In genomic region chr4:150786651-150787050, GRCm38 (mm10) we compare ENCODE assay signal across 15 mouse cellular contexts.
DNase-seq lines count a peak whose midpoint lies in the region; ATAC-seq lines count a peak whose summit lies in the region.
"Had no signal": no experiment of that assay in that cellular context is flagged by ENCODE, and none has a peak within 500 bp of the region (broad histone marks: within the 10 kb centered on the region; RNA-seq: fewer than 3 reads in every experiment).

No protein-coding gene starts in this region.

- 0 out of 2 replicates have a peak overlapping the region, but pooled peaks have one; percentile 30 for H3K27ac ChIP-seq in forebrain, embryonic 10.5 days
- no peak overlapping the region for H3K27ac ChIP-seq in forebrain, embryonic 15.5 days (replicated peaks)
- H3K27ac ChIP-seq in lung, embryonic 16.5 days (ENCODE audit: low read length) = peak overlapping the region; percentile 27; the same call in 1 of the 2 replicates
- H3K27ac ChIP-seq in limb, embryonic 11.5 days (replicated peaks; ENCODE audit: low read depth, low read length) = no peak overlapping the region
- H3K27ac ChIP-seq: embryonic facial prominence, embryonic 13.5 days; forebrain, embryonic 12.5 days; neural tube, embryonic 15.5 days had no signal

- H3K4me2 ChIP-seq in forebrain, embryonic 15.5 days (replicated peaks) = no peak overlapping the region
- no peak overlapping the region for H3K4me2 ChIP-seq in lung, embryonic 16.5 days (ENCODE audit: low read depth, low read length)
- H3K4me2 ChIP-seq in limb, embryonic 11.5 days (ENCODE audit: low read depth, severe bottlenecking) = no peak overlapping the region
- H3K4me2 ChIP-seq: embryonic facial prominence, embryonic 13.5 days; forebrain, embryonic 12.5 days; neural tube, embryonic 15.5 days had no signal

- no peak overlapping the region for H3K4me3 ChIP-seq in forebrain, embryonic 10.5 days
- no peak overlapping the region for H3K4me3 ChIP-seq in forebrain, embryonic 15.5 days
- H3K4me3 ChIP-seq in lung, embryonic 16.5 days (ENCODE audit: low read length) = no peak overlapping the region
- H3K4me3 ChIP-seq in limb, embryonic 11.5 days (ENCODE audit: low read depth, low read length) = no peak overlapping the region
- H3K4me3 ChIP-seq: embryonic facial prominence, embryonic 13.5 days; forebrain, embryonic 12.5 days; neural tube, embryonic 15.5 days had no signal

- no peak for DNase-seq in forebrain, embryonic 10.5 days (ENCODE audit: extremely low spot score, low spot score)
- no peak for DNase-seq in lung, adult 18-20 months
- no peak for DNase-seq in limb, embryonic 11.5 days (ENCODE audit: low spot score)
- no peak for DNase-seq in heart, postnatal 36 days
- no peak for DNase-seq in layer of hippocampus, adult 9-10 months (ENCODE audit: low spot score)
- DNase-seq: cerebellum, adult 9-10 months; kidney, postnatal 36 days; right cerebral cortex, adult 18-20 months; thymus, adult 18-20 months had no signal

- no peaks in the 10 kb centered on the region for H3K36me3 ChIP-seq in forebrain, embryonic 10.5 days (replicated peaks)
- no peaks in the 10 kb centered on the region for H3K36me3 ChIP-seq in forebrain, embryonic 15.5 days
- no peaks in the 10 kb centered on the region for H3K36me3 ChIP-seq in lung, embryonic 16.5 days (ENCODE audit: control insufficient read depth, insufficient read depth, low read length)
- no peaks in the 10 kb centered on the region for H3K36me3 ChIP-seq in limb, embryonic 11.5 days (ENCODE audit: control insufficient read depth, insufficient read depth, low read length)
- H3K36me3 ChIP-seq: embryonic facial prominence, embryonic 13.5 days; forebrain, embryonic 12.5 days; neural tube, embryonic 15.5 days had no signal

- WGBS in forebrain, embryonic 10.5 days = 82% methylated on average over 3 of the region's 3 CpGs
- WGBS in forebrain, embryonic 15.5 days = 73% methylated on average over 3 of the region's 3 CpGs
- 79% methylated on average over 3 of the region's 3 CpGs for WGBS in lung, embryonic 16.5 days
- WGBS in limb, embryonic 11.5 days = 65% methylated on average over 3 of the region's 3 CpGs

- H3K9ac ChIP-seq in forebrain, embryonic 15.5 days (replicated peaks) = no peak overlapping the region
- H3K9ac ChIP-seq in lung, embryonic 16.5 days (ENCODE audit: low read length) = no peak overlapping the region
- H3K9ac ChIP-seq in limb, embryonic 11.5 days (ENCODE audit: low read length) = no peak overlapping the region
- H3K9ac ChIP-seq: embryonic facial prominence, embryonic 13.5 days; forebrain, embryonic 12.5 days; neural tube, embryonic 15.5 days had no signal

- H3K9me3 ChIP-seq in forebrain, embryonic 10.5 days = no peaks in the 10 kb centered on the region
- no peaks in the 10 kb centered on the region for H3K9me3 ChIP-seq in forebrain, embryonic 15.5 days
- H3K9me3 ChIP-seq in lung, embryonic 16.5 days (ENCODE audit: control insufficient read depth, low read length) = no peaks in the 10 kb centered on the region
- H3K9me3 ChIP-seq in limb, embryonic 11.5 days (ENCODE audit: control insufficient read depth, low read length) = no peaks in the 10 kb centered on the region
- H3K9me3 ChIP-seq: embryonic facial prominence, embryonic 13.5 days; forebrain, embryonic 12.5 days; neural tube, embryonic 15.5 days had no signal

- H3K27me3 ChIP-seq in forebrain, embryonic 10.5 days (ENCODE audit: poor library complexity, severe bottlenecking) = no peaks in the 10 kb centered on the region
- no peaks in the 10 kb centered on the region for H3K27me3 ChIP-seq in forebrain, embryonic 15.5 days
- no peaks in the 10 kb centered on the region for H3K27me3 ChIP-seq in lung, embryonic 16.5 days (ENCODE audit: control insufficient read depth, insufficient read depth, low read depth, low read length)
- H3K27me3 ChIP-seq in limb, embryonic 11.5 days (ENCODE audit: control insufficient read depth, insufficient read depth, low read length) = no peaks in the 10 kb centered on the region
- H3K27me3 ChIP-seq: embryonic facial prominence, embryonic 13.5 days; forebrain, embryonic 12.5 days; neural tube, embryonic 15.5 days had no signal

- intact Hi-C loops in heart, postnatal 36 days (cut with DNase I) = no loop called here

- peaks cover 20% of the 10 kb centered on the region for H3K4me1 ChIP-seq in forebrain, embryonic 10.5 days
- no peaks in the 10 kb centered on the region for H3K4me1 ChIP-seq in forebrain, embryonic 15.5 days
- H3K4me1 ChIP-seq in lung, embryonic 16.5 days (replicated peaks; ENCODE audit: control insufficient read depth, insufficient read depth, low read length) = peaks cover 24% of the 10 kb centered on the region
- peaks cover 6% of the 10 kb centered on the region for H3K4me1 ChIP-seq in limb, embryonic 11.5 days (ENCODE audit: control insufficient read depth, insufficient read depth, low read length)
- H3K4me1 ChIP-seq: forebrain, embryonic 12.5 days had no signal

- no peak for ATAC-seq in forebrain, embryonic 15.5 days (replicated peaks)
- no peak for ATAC-seq in lung, embryonic 16.5 days (ENCODE audit: low read depth)
- ATAC-seq in limb, embryonic 11.5 days (ENCODE audit: insufficient number of reproducible peaks, low FRiP score, low TSS enrichment, low read depth) = 0 out of 2 replicates have a peak, but pooled peaks have one; percentile 24
- ATAC-seq in megakaryocyte, adult 5-6 weeks (ENCODE audit: poor library complexity, severe bottlenecking) = peak; percentile 13; the same call in 1 of the 2 replicates

Comparison
In these comparisons a context has a peak if more than half of its experiments do, and no peak if none do; other contexts are left out.
1. H3K27ac ChIP-seq: peak in forebrain, embryonic 10.5 days (single experiment) and lung, embryonic 16.5 days (single experiment); none in forebrain, embryonic 15.5 days (single experiment) and limb, embryonic 11.5 days (single experiment).
2. ATAC-seq: peak in limb, embryonic 11.5 days (single experiment) and megakaryocyte, adult 5-6 weeks (single experiment); none in forebrain, embryonic 15.5 days (single experiment) and lung, embryonic 16.5 days (single experiment).